Mouse (Mus musculus): ENCODE data around the gene Upp1. TPM values are rescaled to one million over a fixed set of nuclear protein-coding genes. Genes with fewer than 3 reads are reported as not detected.
"Not testable (repeated sequence)": the region's sequence is repeated elsewhere in the genome, so short reads cannot be mapped to it uniquely, and the experiment has no call there.

Upp1 gene
- total and polyA plus RNA-seq, 2 experiments from 2014 or later, result 2.5 to 5.9 TPM

DNA sequence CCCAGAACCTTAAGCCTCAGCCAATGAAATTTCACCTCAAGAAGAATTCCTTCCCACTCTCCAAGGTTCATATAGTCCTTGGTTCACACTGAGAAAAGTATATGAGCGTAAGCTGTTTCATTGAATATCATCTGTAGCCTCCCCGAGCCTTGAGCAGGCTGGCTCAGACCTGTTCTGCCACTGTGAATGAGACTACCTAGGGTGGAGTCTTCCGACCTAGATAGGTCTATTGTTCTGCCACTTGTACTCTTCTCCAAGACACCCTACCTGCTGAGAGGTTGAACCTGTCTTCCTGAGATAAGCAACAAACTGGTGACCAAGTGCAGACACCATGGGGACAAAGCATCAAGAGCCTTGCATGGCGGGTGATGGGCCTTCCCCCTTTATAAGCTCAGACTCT, 28.2 kb downstream of the Upp1 start:
- Histone ChIP-seq H3K36me3 (ENCODE audit: insufficient read depth, low read length) (no peaks in the 10 kb centered on the region), H3K27ac (ENCODE audit: low read depth, low read length) (no peak overlapping the region), H3K9me3 (ENCODE audit: low read length) (no peaks in the 10 kb centered on the region), H3K4me3 (ENCODE audit: low read depth, low read length) (no peak overlapping the region), H3K4me2 (ENCODE audit: low read depth, low read length, poor library complexity, severe bottlenecking) (no peak overlapping the region), H3K9ac (replicated peaks; ENCODE audit: low read length, poor library complexity, severe bottlenecking) (no peak overlapping the region), H3K27me3 (ENCODE audit: insufficient read depth, low read length) (no peaks in the 10 kb centered on the region), H3K4me1 (ENCODE audit: insufficient read depth, low read length) (no peaks in the 10 kb centered on the region)
- ATAC-seq (ENCODE audit: low FRiP score) (no peak), DNase-seq (ENCODE audit: low spot score) (no peak)
- 95% methylated on average over 4 of the region's 4 CpGs for WGBS
- TF ChIP-seq CTCF (IDR thresholded peaks at IDR 0.05), result no peak

DNA sequence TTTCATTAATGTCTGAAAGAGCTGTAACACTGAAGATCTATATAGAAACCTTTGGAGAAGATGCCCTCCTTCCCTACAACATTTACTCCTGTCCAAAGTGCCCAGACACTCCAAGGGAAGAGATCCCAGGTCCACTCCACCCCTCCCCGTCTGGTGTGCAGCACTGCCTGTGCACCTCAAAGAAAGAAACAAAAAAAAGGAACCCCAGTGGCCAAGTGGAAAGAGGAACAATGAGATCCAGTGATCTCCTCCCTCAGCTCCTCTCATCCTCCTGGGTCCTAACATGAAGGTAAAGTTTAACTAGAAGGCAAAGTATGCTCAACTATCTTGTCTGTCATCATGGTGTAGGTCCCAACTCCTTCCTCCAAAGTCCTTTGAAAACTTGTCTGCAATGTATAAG, 28.8 kb downstream of the Upp1 start:
- Histone ChIP-seq H3K4me1 (ENCODE audit: insufficient read depth, low read length) (no peaks in the 10 kb centered on the region), H3K9ac (replicated peaks; ENCODE audit: low read length, poor library complexity, severe bottlenecking) (no peak overlapping the region), H3K27ac (ENCODE audit: low read depth, low read length) (no peak overlapping the region), H3K4me3 (ENCODE audit: low read depth, low read length) (no peak overlapping the region), H3K27me3 (ENCODE audit: insufficient read depth, low read length) (no peaks in the 10 kb centered on the region), H3K36me3 (ENCODE audit: insufficient read depth, low read length) (no peaks in the 10 kb centered on the region), H3K9me3 (ENCODE audit: low read length) (no peaks in the 10 kb centered on the region), H3K4me2 (ENCODE audit: low read depth, low read length, poor library complexity, severe bottlenecking) (no peak overlapping the region)
- ATAC-seq (ENCODE audit: low FRiP score) (no peak), DNase-seq (ENCODE audit: low spot score) (no peak)
- WGBS, result 86% methylated on average over 1 of the region's 1 CpGs
- no peak for TF ChIP-seq CTCF (IDR thresholded peaks at IDR 0.05)

DNA sequence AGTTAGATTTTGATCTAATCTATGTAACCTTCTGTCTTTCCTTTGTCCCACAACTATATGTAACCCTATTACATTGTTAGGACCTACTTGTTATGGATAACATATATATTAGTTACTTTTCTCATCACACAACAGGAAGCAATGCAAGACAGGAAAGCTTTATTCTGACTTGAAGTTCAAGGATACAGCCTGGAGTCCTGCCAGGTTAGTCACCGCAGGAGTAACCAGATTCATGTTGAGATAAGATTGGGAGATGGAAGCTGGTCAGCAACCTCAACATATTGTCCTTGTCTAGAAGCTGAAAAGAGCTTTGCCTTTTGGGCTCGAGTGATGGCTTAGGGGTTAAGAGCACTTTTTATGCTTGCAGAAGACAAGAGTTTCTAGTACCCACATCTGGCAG, 30.3 kb downstream of the Upp1 start:
- TF ChIP-seq CTCF (IDR thresholded peaks at IDR 0.05), result no peak
- Histone ChIP-seq H3K4me3 (ENCODE audit: low read depth, low read length) (no peak overlapping the region), H3K27me3 (ENCODE audit: insufficient read depth, low read length) (no peaks in the 10 kb centered on the region), H3K4me2 (ENCODE audit: low read depth, low read length, poor library complexity, severe bottlenecking) (no peak overlapping the region), H3K9ac (replicated peaks; ENCODE audit: low read length, poor library complexity, severe bottlenecking) (no peak overlapping the region), H3K4me1 (ENCODE audit: insufficient read depth, low read length) (no peaks in the 10 kb centered on the region), H3K9me3 (ENCODE audit: low read length) (no peaks in the 10 kb centered on the region), H3K36me3 (ENCODE audit: insufficient read depth, low read length) (no peaks in the 10 kb centered on the region), H3K27ac (ENCODE audit: low read depth, low read length) (no peak overlapping the region)
- no peak for ATAC-seq (ENCODE audit: low FRiP score)
- no peak for DNase-seq (ENCODE audit: low spot score)
- 85% methylated on average over 2 of the region's 2 CpGs for WGBS

- not testable (repeated sequence) for H3K4me2 ChIP-seq (ENCODE audit: low read depth, low read length, poor library complexity, severe bottlenecking); ATAC-seq (ENCODE audit: low FRiP score); H3K4me3 ChIP-seq (ENCODE audit: low read depth, low read length); H3K4me1 ChIP-seq (ENCODE audit: insufficient read depth, low read length); H3K27me3 ChIP-seq (ENCODE audit: insufficient read depth, low read length); H3K36me3 ChIP-seq (ENCODE audit: insufficient read depth, low read length); H3K9ac ChIP-seq (replicated peaks; ENCODE audit: low read length, poor library complexity, severe bottlenecking); H3K27ac ChIP-seq (ENCODE audit: low read depth, low read length); H3K9me3 ChIP-seq (ENCODE audit: low read length); DNase-seq (ENCODE audit: low spot score)
- 87% methylated on average over 25 of the region's 25 CpGs for WGBS
These were observed 32.5 kb downstream of the Upp1 start for GRCm38 (mm10) chr11:9150403-9150802.

DNA sequence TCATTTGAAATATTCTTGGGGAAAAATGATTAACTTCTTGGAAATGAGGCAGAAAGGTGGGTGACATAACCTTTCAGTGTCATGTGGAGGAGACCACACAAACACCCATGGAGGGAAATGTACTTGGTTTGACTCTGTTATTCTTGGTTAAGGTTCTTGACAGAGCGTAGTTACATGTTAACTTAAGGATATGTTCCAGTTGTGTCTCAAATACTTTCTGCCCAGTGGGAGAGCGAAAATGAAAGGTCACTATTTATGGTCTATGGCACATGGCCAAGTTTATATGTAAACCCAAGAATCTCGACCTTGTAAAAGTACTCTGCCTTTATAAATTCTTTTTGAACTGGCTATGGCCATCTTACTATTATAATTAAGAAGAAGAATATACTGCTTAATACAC, 42.0 kb downstream of the Upp1 start:
- no peak overlapping the region for H3K4me3 ChIP-seq (ENCODE audit: low read depth, low read length)
- H3K27ac ChIP-seq (ENCODE audit: low read depth, low read length), result no peak overlapping the region
- H3K4me2 ChIP-seq (ENCODE audit: low read depth, low read length, poor library complexity, severe bottlenecking), result no peak overlapping the region
- no peaks in the 10 kb centered on the region for H3K36me3 ChIP-seq (ENCODE audit: insufficient read depth, low read length)
- no peaks in the 10 kb centered on the region for H3K4me1 ChIP-seq (ENCODE audit: insufficient read depth, low read length)
- no peak for TF ChIP-seq CTCF (IDR thresholded peaks at IDR 0.05)
- no peaks in the 10 kb centered on the region for H3K9me3 ChIP-seq (ENCODE audit: low read length)
- 74% methylated on average over 3 of the region's 3 CpGs for WGBS
- DNase-seq (ENCODE audit: low spot score) (no peak), ATAC-seq (ENCODE audit: low FRiP score) (no peak)
- no peak overlapping the region for H3K9ac ChIP-seq (replicated peaks; ENCODE audit: low read length, poor library complexity, severe bottlenecking)
- no peaks in the 10 kb centered on the region for H3K27me3 ChIP-seq (ENCODE audit: insufficient read depth, low read length)

GRCm38 (mm10) chr11:9167331-9167730, 49.4 kb downstream of the Upp1 start:
- Histone ChIP-seq H3K9ac (replicated peaks; ENCODE audit: low read length, poor library complexity, severe bottlenecking) (no peak overlapping the region), H3K4me2 (ENCODE audit: low read depth, low read length, poor library complexity, severe bottlenecking) (no peak overlapping the region), H3K9me3 (ENCODE audit: low read length) (no peaks in the 10 kb centered on the region), H3K4me1 (ENCODE audit: insufficient read depth, low read length) (no peaks in the 10 kb centered on the region), H3K4me3 (ENCODE audit: low read depth, low read length) (no peak overlapping the region), H3K27me3 (ENCODE audit: insufficient read depth, low read length) (no peaks in the 10 kb centered on the region), H3K36me3 (ENCODE audit: insufficient read depth, low read length) (no peaks in the 10 kb centered on the region), H3K27ac (ENCODE audit: low read depth, low read length) (no peak overlapping the region)
- ATAC-seq (ENCODE audit: low FRiP score) (no peak), DNase-seq (ENCODE audit: low spot score) (no peak)
- WGBS, result 93% methylated on average over 2 of the region's 2 CpGs
- no peak for TF ChIP-seq CTCF (IDR thresholded peaks at IDR 0.05)

GRCm38 (mm10) chr11:9181477-9181876, 63.6 kb downstream of the Upp1 start:
- H3K4me2 ChIP-seq (ENCODE audit: low read depth, low read length, poor library complexity, severe bottlenecking), result no peak overlapping the region
- no peaks in the 10 kb centered on the region for H3K9me3 ChIP-seq (ENCODE audit: low read length)
- H3K4me3 ChIP-seq (ENCODE audit: low read depth, low read length), result no peak overlapping the region
- no peak for TF ChIP-seq CTCF (IDR thresholded peaks at IDR 0.05)
- H3K27me3 ChIP-seq (ENCODE audit: insufficient read depth, low read length), result no peaks in the 10 kb centered on the region
- no peak overlapping the region for H3K27ac ChIP-seq (ENCODE audit: low read depth, low read length)
- ATAC-seq (ENCODE audit: low FRiP score) (no peak), DNase-seq (ENCODE audit: low spot score) (no peak)
- WGBS, result 91% methylated on average over 1 of the region's 1 CpGs
- no peaks in the 10 kb centered on the region for H3K4me1 ChIP-seq (ENCODE audit: insufficient read depth, low read length)
- no peaks in the 10 kb centered on the region for H3K36me3 ChIP-seq (ENCODE audit: insufficient read depth, low read length)
- H3K9ac ChIP-seq (replicated peaks; ENCODE audit: low read length, poor library complexity, severe bottlenecking), result no peak overlapping the region

Other genes starting within 250 kb of the Upp1 start
- gene Pkd1l1, start 144.8 kb upstream of the Upp1 start, total RNA-seq (2014; rRNA removed), result 0.22 and 1.6 TPM in 2 replicates
- 0.27 and 0.57 TPM in 2 replicates for gene Pkd1l1, start 144.8 kb upstream of the Upp1 start, polyA plus RNA-seq (2015; fragmentation: Nextera tagmentation; extraction: Ambion mirVana)
- 17.0 and 18.9 TPM in 2 replicates for gene Hus1, start 106.9 kb upstream of the Upp1 start, total RNA-seq (2014; rRNA removed)
- 7.2 and 8.7 TPM in 2 replicates for gene Hus1, start 106.9 kb upstream of the Upp1 start, polyA plus RNA-seq (2015; fragmentation: Nextera tagmentation; extraction: Ambion mirVana)
- 1.8 and 2.6 TPM in 2 replicates for gene Gm11992, start 69.5 kb upstream of the Upp1 start, total RNA-seq (2014; rRNA removed)
- gene Gm11992, start 69.5 kb upstream of the Upp1 start, polyA plus RNA-seq (2015; fragmentation: Nextera tagmentation; extraction: Ambion mirVana), result 1.8 and 2.9 TPM in 2 replicates
- gene Sun3, start 69.1 kb upstream of the Upp1 start, total RNA-seq (2014; rRNA removed), result not detected in 2 replicates
- 0.23 TPM in 1 of 2 replicates, not detected in the other for gene Sun3, start 69.1 kb upstream of the Upp1 start, polyA plus RNA-seq (2015; fragmentation: Nextera tagmentation; extraction: Ambion mirVana)
- 0.05 and 0.28 TPM in 2 replicates for gene Abca13, start 73.8 kb downstream of the Upp1 start, total RNA-seq (2014; rRNA removed)
- gene Abca13, start 73.8 kb downstream of the Upp1 start, polyA plus RNA-seq (2015; fragmentation: Nextera tagmentation; extraction: Ambion mirVana), result 0.01 and 0.04 TPM in 2 replicates

Measured in midbrain, postnatal 0 days (tissue).